Mouse (Mus musculus) bone marrow, adult 2 months (tissue): ENCODE measurements at regions not wholly inside any gene's neighbourhood (a gene's known extent, or its start where the extent isn't known, plus 50 kb on each side); places are given as distances from the start of the nearest gene placed in this dataset.

ENCODE experiments used
- CTCF ChIP-seq: fragments of 200-500 bp; IDR thresholded peaks from 2 replicates; pipeline ENCODE4 v1.5.1; 2011; ENCODE audit warnings: low read length, control low read depth; ENCODE audit not compliant: control insufficient read depth, insufficient read depth
- POLR2A ChIP-seq: fragments of 200-500 bp; IDR thresholded peaks from 2 replicates; pipeline ENCODE4 v1.6.1; 2011; ENCODE audit warnings: low read depth, mild to moderate bottlenecking, control low read depth, low read length, borderline replicate concordance; ENCODE audit not compliant: control insufficient read depth

DNA sequence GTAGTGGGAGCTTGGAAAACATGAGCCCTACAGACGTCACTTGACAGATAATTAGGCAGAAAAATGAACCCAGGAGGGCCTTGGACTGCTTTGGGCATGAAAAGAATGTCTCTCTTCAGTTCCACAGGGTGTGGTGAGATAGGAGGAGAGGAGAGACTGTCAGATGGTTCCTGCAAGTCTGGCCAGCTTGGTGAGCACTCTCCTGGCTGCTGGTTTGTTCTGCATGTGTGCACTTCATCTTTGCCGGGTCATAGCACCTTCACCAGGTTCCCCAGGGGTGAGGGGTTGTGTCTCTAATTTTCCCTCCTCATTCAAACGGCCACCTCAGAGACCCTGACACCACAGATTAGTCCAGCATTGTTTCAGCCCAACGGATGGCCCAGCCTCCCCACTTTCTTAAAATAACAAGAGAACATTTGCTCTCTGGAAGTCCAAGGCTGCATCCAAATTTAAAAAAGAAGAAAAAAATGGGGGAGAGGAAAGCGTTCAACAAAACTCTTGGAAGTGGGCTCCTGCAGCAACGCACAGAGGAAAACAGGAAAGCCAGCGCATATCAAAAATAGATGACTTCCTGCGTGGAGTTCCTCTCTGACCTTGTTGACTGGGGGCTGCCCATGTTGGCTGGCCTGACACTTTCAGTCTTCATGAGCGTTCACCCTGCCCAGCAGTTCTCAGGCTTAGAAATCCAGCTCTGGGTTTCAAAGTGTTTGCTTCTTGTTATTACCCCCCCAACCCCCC lies 101.2 kb downstream of the Kdr start:
- TF ChIP-seq CTCF, result no peak
- TF ChIP-seq POLR2A, result no peak
